Mouse (Mus musculus) embryonic facial prominence, embryonic 15.5 days (tissue): ENCODE results near the gene Mfsd6. TPM values are rescaled to one million over a fixed set of nuclear protein-coding genes. Genes with fewer than 3 reads are reported as not detected.

ENCODE experiments used
- polyA plus RNA-seq: library from polyadenylated mRNA; unstranded; fragments of >200 nt; fragmentation: Nextera tagmentation; extraction: Ambion mirVana; gene quantifications from 2 replicates; pipeline ENCODE4 v1.2.1, GENCODE M21; 2015

Mfsd6 gene
- polyA plus RNA-seq, 1 experiment from 2014 or later = 5.6 TPM

Other genes starting within 250 kb of the Mfsd6 start
- gene Nab1, start 226.8 kb downstream of the Mfsd6 start, polyA plus RNA-seq = 25.9 and 26.3 TPM in 2 replicates
- gene Nemp2, start 96.8 kb downstream of the Mfsd6 start, polyA plus RNA-seq = 8.5 and 9.3 TPM in 2 replicates
- 15.7 and 20.0 TPM in 2 replicates for gene Inpp1, start 90.2 kb upstream of the Mfsd6 start, polyA plus RNA-seq
- gene Hibch, start 117.5 kb upstream of the Mfsd6 start, polyA plus RNA-seq = 21.9 and 22.4 TPM in 2 replicates